Mouse (Mus musculus) brain, embryonic 14.5 days (tissue): ENCODE data around the gene Prmt8.

Source experiments
- CTCF ChIP-seq: fragments of 200-500 bp; IDR thresholded peaks from 2 replicates; pipeline ENCODE4 v1.5.1; 2012; ENCODE audit warnings: inconsistent platforms, mild to moderate bottlenecking, moderate library complexity, borderline replicate concordance; ENCODE audit not compliant: insufficient read depth, insufficient read length; ENCODE audit errors: extremely low read depth
- POLR2A ChIP-seq: fragments of 200-500 bp; IDR thresholded peaks from 2 replicates; pipeline ENCODE4 v1.6.1; 2012; ENCODE audit warnings: mild to moderate bottlenecking, inconsistent platforms, borderline replicate concordance; ENCODE audit not compliant: poor library complexity, insufficient read depth, insufficient read length, severe bottlenecking; ENCODE audit errors: extremely low read depth

DNA sequence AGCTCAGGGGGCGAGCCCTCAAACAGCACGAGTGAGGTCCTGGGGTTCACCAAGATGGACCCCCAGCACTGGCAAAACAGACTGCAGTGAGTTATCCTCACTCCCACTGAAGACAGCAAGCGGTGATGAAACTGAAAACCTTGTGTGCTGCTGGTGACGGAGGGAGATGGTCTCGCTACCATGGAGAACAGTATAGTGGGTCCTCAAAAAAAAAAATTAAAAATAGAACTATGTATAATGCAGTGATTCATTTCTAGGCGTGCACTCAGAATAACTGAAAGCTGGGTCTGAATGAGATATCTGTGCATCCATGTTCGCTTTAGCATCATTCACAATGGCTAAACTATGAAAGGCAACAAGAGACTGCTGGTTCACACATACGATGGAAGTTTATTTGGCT is 20.5 kb downstream of the Prmt8 start:
- TF ChIP-seq POLR2A (no peak), CTCF (no peak)
